Mouse (Mus musculus) liver, postnatal 0 days (tissue): ENCODE measurements at regions not wholly inside any gene's neighbourhood (a gene's known extent, or its start where the extent isn't known, plus 50 kb on each side); places are given as distances from the start of the nearest gene placed in this dataset.

Experiments used
- CTCF ChIP-seq: sonication (generic); IDR thresholded peaks from 2 replicates; pipeline ENCODE4 v1.5.1; 2016; ENCODE audit warnings: antibody characterized with exemption, low read depth
- EP300 ChIP-seq: IDR thresholded peaks from 2 replicates; pipeline ENCODE4 v1.6.1; 2016; ENCODE audit warnings: antibody characterized with exemption, low read depth, mild to moderate bottlenecking

DNA sequence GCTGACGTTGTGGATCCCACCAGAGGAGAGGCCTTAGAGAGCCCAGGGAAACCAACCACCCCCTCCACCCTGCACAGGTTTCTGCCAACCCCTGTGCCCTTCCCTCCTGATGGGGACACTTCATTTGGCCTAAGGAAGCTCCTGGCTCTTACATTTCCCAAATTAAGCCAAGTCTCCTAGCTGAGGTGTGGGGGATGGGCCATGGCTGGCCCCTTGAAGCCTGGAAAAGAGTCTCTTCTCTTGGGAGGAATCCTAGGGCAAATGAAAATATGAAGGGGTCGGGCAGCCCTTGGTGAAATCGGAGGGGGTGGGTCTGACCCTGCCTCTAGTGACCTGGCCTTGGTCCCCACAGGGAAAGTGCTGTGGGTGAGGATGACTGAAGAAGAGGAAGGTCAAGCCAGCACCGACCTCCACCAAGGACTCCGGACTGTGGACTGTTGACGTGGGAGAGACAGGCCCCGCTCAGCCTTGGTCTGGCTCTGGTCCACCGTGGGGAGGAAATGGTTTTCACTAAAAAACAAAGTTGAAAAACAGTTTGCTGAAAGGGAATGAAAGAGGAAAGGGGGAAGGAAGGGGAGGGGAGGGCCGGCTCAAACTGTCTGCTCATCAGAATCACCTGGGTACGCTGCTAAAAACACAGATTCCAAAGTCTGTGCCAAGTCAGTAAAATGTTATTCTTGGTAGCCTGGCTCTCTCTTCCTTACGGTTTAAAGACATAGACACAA lies 150.0 kb downstream of the Zfp36l2 start:
- no peak for TF ChIP-seq CTCF
- TF ChIP-seq EP300 = no peak
